Mouse (Mus musculus): Measurements from ENCODE around the gene Dlg2.

- no peak for TF ChIP-seq CTCF (IDR thresholded peaks at IDR 0.05; ENCODE audit: low read depth, low read length)
- no peak for TF ChIP-seq POLR2A (IDR thresholded peaks at IDR 0.05; ENCODE audit: insufficient read depth, low read length)
These were observed 655.7 kb downstream of the Dlg2 start for GRCm38 (mm10) chr7:91132128-91132527.

Data from ES-Bruce4 (cell line).